Mouse (Mus musculus) B cell, adult 2 months (primary cell): ENCODE results near the gene Vmn2r3.
"Not testable (repeated sequence)": the region's sequence is repeated elsewhere in the genome, so short reads cannot be mapped to it uniquely, and the experiment has no call there.

Experiments used
- DNase-seq, 2 experiments: peaks; one replicate each; pipeline ENCODE4 v3.0.0; 2022

Gene Vmn2r3

GRCm38 (mm10) chr3:64289609-64290008, at the start of gene Vmn2r3:
Gene Vmn2r3, minus strand, starts transcription at chr3:64289709.
- DNase-seq, result no peak

DNA sequence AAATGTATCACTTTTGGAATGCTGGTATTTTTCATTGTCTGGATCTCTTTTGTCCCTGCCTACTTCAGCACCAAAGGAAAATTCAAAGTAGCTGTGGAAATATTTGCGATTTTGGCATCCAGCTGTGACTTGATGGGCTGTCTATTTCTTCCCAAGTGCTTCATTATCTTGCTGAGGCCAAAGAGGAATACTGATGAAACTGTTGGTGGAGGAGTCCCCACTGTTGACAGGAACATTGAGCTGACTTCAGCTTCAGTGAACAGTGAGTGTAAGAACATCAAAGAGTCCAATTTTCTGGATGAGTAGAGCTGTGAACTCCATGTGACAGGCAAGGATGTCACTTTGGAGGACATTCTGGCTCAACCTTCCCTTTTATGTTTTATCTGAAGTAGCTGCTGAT, 43.0 kb upstream of the Vmn2r3 start:
- no peak for DNase-seq

GRCm38 (mm10) chr3:64321824-64322223, 32.3 kb upstream of the Vmn2r3 start:
- no peak for DNase-seq

GRCm38 (mm10) chr3:64306799-64307198, 17.3 kb upstream of the Vmn2r3 start:
- no peak for DNase-seq

DNA sequence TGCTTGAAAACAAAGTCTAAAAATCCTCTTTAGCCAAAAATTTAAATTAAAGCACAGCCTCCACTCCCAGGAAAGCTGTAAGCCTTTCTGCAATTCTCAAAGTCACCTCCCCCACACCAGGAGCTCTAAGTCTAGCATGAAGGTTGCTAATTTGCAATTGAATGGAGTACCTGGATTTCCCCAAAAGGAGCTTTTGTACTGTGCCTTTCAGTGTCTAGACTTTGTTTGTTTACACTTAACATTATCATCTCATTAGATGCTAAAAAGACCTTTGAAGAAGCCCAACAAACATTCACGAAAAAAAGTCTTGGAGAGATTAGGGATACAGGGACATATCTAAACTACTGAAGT, 23.8 kb downstream of the Vmn2r3 start:
- DNase-seq, result no peak

DNA sequence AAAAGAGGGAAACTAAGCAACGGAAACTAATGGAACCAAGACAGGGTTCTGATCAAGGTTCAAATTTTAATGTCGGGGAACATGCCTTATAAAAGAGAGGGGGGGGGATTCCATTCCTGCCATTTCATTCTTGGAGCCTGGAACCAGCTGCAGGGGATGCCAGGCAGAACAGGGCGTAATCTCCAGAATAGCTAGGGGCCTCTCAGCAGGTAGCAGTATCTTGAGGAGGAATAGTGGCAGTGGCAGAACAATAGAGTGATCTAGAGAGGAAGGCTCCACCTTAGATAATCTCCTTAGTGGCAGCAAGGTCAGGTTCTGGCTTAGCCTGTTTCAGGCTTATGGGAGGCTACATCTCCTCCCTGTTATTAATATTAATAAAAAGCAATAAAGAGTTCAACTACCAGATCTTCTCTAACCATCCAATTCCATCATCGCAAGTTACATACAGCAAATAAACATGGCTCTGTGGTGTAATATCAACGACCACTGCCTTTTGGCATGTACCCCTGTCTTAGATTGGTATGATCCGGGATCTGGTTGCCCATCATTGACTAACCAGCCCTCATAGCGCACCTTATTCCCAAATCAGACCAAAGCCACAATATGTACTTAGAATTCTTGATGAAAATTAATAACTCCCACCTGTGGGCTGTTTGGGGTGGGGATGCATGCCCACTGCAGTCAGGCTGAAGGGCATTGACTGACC, 24.3 kb downstream of the Vmn2r3 start:
- DNase-seq, result not testable (repeated sequence)

GRCm38 (mm10) chr3:64259582-64259981, 29.9 kb downstream of the Vmn2r3 start:
- DNase-seq, result no peak

DNA sequence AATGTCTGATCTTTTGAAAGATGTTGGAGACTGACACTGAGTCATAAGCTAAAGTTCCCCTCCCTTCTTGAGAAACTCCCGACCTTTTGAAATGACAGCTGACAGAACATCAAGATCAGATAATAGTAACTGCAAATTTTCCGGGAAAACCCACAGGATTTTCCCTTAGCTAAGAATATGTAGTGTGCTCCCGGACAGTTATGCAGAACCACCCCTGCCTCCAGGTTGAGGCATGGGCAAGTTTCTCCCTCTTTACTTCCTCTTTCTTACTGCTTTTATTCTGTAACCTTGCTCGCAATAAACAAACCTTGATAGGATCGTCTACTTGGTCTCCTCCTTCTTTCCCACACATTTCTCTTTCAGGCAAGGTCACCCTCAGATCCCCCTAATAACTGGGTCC, 37.9 kb downstream of the Vmn2r3 start:
- no peak for DNase-seq

DNA sequence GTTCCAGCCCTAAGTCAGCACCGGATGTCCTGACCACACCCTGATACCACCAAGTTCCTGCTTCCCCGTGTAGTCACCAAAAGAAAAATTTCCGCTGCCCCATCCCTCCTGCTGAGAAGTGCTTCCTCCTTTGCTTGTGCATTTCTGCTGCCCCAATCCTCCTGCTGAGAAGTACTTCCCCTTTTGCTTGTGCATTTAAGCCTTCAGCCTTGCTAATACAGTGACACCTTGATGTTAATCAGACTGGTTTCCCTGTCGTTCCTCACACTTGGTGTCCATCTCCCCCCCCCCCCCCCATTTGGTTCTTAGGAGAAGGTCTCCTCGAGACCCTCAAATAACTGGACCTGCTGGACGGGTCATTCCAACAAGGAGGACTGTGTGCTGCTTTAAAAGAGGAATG, 39.0 kb downstream of the Vmn2r3 start:
- DNase-seq, result not testable (repeated sequence)

GRCm38 (mm10) chr3:64235459-64235858, 54.0 kb downstream of the Vmn2r3 start:
- not testable (repeated sequence) for DNase-seq

- DNase-seq, result not testable (repeated sequence)
Measured at GRCm38 (mm10) chr3:64233655-64234054, 55.9 kb downstream of the Vmn2r3 start.

GRCm38 (mm10) chr3:64227243-64227642, 62.3 kb downstream of the Vmn2r3 start:
- DNase-seq, result no peak
